In the genomic region with DNA sequence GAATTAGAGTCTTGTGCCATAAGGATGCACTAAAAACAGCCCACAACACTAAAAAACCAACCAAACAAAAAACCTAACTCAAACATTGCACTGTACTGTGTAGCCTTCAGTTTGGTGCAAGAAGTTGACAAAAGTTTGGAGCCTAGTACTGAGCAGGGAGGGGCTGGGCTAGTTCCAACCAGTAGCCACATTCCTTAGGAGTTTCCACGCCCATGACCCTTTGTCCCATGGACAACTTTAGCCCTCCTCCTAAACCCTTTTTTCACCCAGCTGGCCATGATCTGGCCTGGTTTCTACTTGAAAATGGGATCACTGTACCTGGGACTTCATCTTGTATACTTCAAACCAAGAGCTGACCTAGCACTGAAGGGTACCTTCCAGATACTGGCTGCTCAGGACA, we compare ENCODE assay signal across 11 mouse cellular contexts. TPM values are rescaled to one million over a fixed set of nuclear protein-coding genes. Genes with fewer than 3 reads are reported as not detected.
DNase-seq lines count a peak whose midpoint lies in the region; TF ChIP-seq lines count a peak whose summit lies in the region.
"Had no signal": no experiment of that assay in that cellular context is flagged by ENCODE, and none has a peak within 500 bp of the region (broad histone marks: within the 10 kb centered on the region; RNA-seq: fewer than 3 reads in every experiment).

No protein-coding gene starts in this region.

- intact Hi-C loops in gastrocnemius, adult 2 months (cut with DNase I): no loop called here

- TF ChIP-seq CTCF in gastrocnemius, adult 2 months (IDR thresholded peaks at IDR 0.05): no peak

- no peak overlapping the region for H3K4me3 ChIP-seq in gastrocnemius, adult 2 months
- H3K4me3 ChIP-seq: embryonic facial prominence, embryonic 13.5 days; midbrain, embryonic 12.5 days had no signal

- DNase-seq in gastrocnemius, adult 2 months: no peak
- no peak for DNase-seq in gastrocnemius, adult 8-10 months (ENCODE audit: low spot score in 2 of 2)
- DNase-seq in NIH3T3 (ENCODE audit: low read depth): peak; percentile 33
- DNase-seq in kidney, adult 8-10 months: peak; percentile 64 to 65
- DNase-seq in lung, postnatal 25 days (ENCODE audit: low spot score): peak; percentile 17
- DNase-seq in cerebellum, postnatal 36 days: no peak
- no peak for DNase-seq in thymus, postnatal 10 days (ENCODE audit: low spot score in 2 of 2)
- DNase-seq in embryo, embryonic 10.5 days (ENCODE audit: low spot score): no peak
- DNase-seq: cerebellum, adult 11 months had no signal

- H3K27ac ChIP-seq in gastrocnemius, adult 2 months: peak overlapping the region; percentile 9
- H3K27ac ChIP-seq: embryonic facial prominence, embryonic 13.5 days; midbrain, embryonic 12.5 days had no signal

RNA-seq across cellular contexts. Expression of gene Fasn, which starts 26.8 kb away (rescaled TPM):
- total RNA-seq in gastrocnemius, adult 2 months (2021): 10 to 100 TPM in 1 of 2 experiments, 1 to 10 TPM in 1; 6.8 to 20.0 TPM
- total RNA-seq in gastrocnemius, adult 8-10 months (2022): 10 to 100 TPM in 2 of 4 experiments, 1 to 10 TPM in 2; 8.4 to 12.2 (median 9.4) TPM

RNA-seq across cellular contexts. Expression of gene Dus1l, which starts 54.9 kb away (rescaled TPM):
- 10 to 100 TPM; 31.2 to 31.5 TPM for total RNA-seq in gastrocnemius, adult 2 months (2021)
- 10 to 100 TPM; 29.0 to 36.8 (median 35.0) TPM for total RNA-seq in gastrocnemius, adult 8-10 months (2022)

Comparison
In these comparisons a context has a peak if more than half of its experiments do, and no peak if none do; other contexts are left out.
1. DNase-seq: peak in NIH3T3 (single experiment), kidney, adult 8-10 months (2 of 2) and lung, postnatal 25 days (single experiment); none in gastrocnemius, adult 2 months (single experiment), gastrocnemius, adult 8-10 months (0 of 2), cerebellum, postnatal 36 days (0 of 2), thymus, postnatal 10 days (0 of 2) and embryo, embryonic 10.5 days (single experiment).